In genomic region chr16:30971950-30972541, GRCm38 (mm10) we compare ENCODE assay signal across 9 mouse cellular contexts.
A peak's percentile ranks its signal among the peaks of the same experiment; 100 is the strongest.
DNase-seq lines count a peak whose midpoint lies in the region; ATAC-seq and TF ChIP-seq lines count a peak whose summit lies in the region.
"Had no signal": no experiment of that assay in that cellular context is flagged by ENCODE, and none has a peak within 500 bp of the region (broad histone marks: within the 10 kb centered on the region; RNA-seq: fewer than 3 reads in every experiment).

No protein-coding gene starts in this region.

- peak overlapping the region; percentile 27 for H3K4me2 ChIP-seq in liver, embryonic 11.5 days
- H3K4me2 ChIP-seq: embryonic facial prominence, embryonic 13.5 days had no signal

- H3K27me3 ChIP-seq in spleen, adult 2 months (ENCODE audit: control insufficient read depth, insufficient read depth, low read length) = no peaks in the 10 kb centered on the region
- no peaks in the 10 kb centered on the region for H3K27me3 ChIP-seq in heart, embryonic 10.5 days (ENCODE audit: insufficient read depth, poor library complexity, severe bottlenecking)
- H3K27me3 ChIP-seq in liver, embryonic 11.5 days (replicated peaks; ENCODE audit: control insufficient read depth, insufficient read depth, low read length) = no peaks in the 10 kb centered on the region
- H3K27me3 ChIP-seq: embryonic facial prominence, embryonic 13.5 days had no signal

- no peaks in the 10 kb centered on the region for H3K9me3 ChIP-seq in heart, embryonic 10.5 days
- H3K9me3 ChIP-seq in liver, embryonic 11.5 days (ENCODE audit: control insufficient read depth, low read length) = no peaks in the 10 kb centered on the region
- H3K9me3 ChIP-seq: embryonic facial prominence, embryonic 13.5 days had no signal

- H3K4me3 ChIP-seq in spleen, adult 2 months (ENCODE audit: extremely low read depth, insufficient read depth, insufficient read length) = no peak overlapping the region
- H3K4me3 ChIP-seq in heart, embryonic 10.5 days = no peak overlapping the region
- no peak overlapping the region for H3K4me3 ChIP-seq in liver, embryonic 11.5 days (ENCODE audit: low read depth, low read length)
- H3K4me3 ChIP-seq: embryonic facial prominence, embryonic 13.5 days had no signal

- no peak for ATAC-seq in liver, embryonic 11.5 days (replicated peaks; ENCODE audit: low FRiP score)

- DNase-seq in spleen, adult 2 months (ENCODE audit: low read depth in 1 of 2, low spot score in 2 of 2) = peak; percentile 29 to 35
- no peak for DNase-seq in spleen, postnatal 14 days (ENCODE audit: low spot score in 2 of 2)
- DNase-seq in heart, embryonic 10.5 days (ENCODE audit: low spot score) = no peak
- DNase-seq in liver, embryonic 11.5 days (ENCODE audit: low spot score) = no peak
- peak; percentile 36 to 39 for DNase-seq in spleen, postnatal 10 days (ENCODE audit: low spot score in 2 of 2)
- no peak for DNase-seq in cerebellum, postnatal 10 days
- no peak for DNase-seq in cerebellum, adult 18-20 months
- no peak for DNase-seq in cerebellum, adult 11-12 months

- H3K27ac ChIP-seq in spleen, adult 2 months (ENCODE audit: insufficient read depth, low read length) = peak overlapping the region; percentile 57
- peak overlapping the region; percentile 31; the same call in 1 of the 2 replicates for H3K27ac ChIP-seq in heart, embryonic 10.5 days
- no peak overlapping the region for H3K27ac ChIP-seq in liver, embryonic 11.5 days (ENCODE audit: low read depth, low read length)

- H3K36me3 ChIP-seq in spleen, adult 2 months (ENCODE audit: control insufficient read depth, insufficient read depth, low read length) = no peaks in the 10 kb centered on the region
- H3K36me3 ChIP-seq in heart, embryonic 10.5 days = no peaks in the 10 kb centered on the region
- no peaks in the 10 kb centered on the region for H3K36me3 ChIP-seq in liver, embryonic 11.5 days (ENCODE audit: control insufficient read depth, insufficient read depth, low read length)
- H3K36me3 ChIP-seq: embryonic facial prominence, embryonic 13.5 days had no signal

- WGBS in spleen, adult 2 months = 12% methylated on average over 18 of the region's 18 CpGs
- WGBS in heart, embryonic 10.5 days = 81% methylated on average over 18 of the region's 18 CpGs
- 69% methylated on average over 18 of the region's 18 CpGs for WGBS in liver, embryonic 11.5 days

- peaks cover 33% of the 10 kb centered on the region; the same call in 1 of the 2 replicates for H3K4me1 ChIP-seq in spleen, adult 2 months (ENCODE audit: control insufficient read depth, insufficient read depth, insufficient read length)
- H3K4me1 ChIP-seq in heart, embryonic 10.5 days = peaks cover 54% of the 10 kb centered on the region
- H3K4me1 ChIP-seq in liver, embryonic 11.5 days (replicated peaks; ENCODE audit: control insufficient read depth, insufficient read depth, low read length) = peaks cover 41% of the 10 kb centered on the region

- no peak for TF ChIP-seq POLR2A in spleen, adult 2 months (IDR thresholded peaks at IDR 0.05; ENCODE audit: low read depth, low read length)

- TF ChIP-seq CTCF in spleen, adult 2 months (IDR thresholded peaks at IDR 0.05; ENCODE audit: extremely low read depth, insufficient read depth, insufficient read length, insufficient replicate concordance) = no peak

- H3K9ac ChIP-seq in liver, embryonic 11.5 days (ENCODE audit: low read depth, low read length) = no peak overlapping the region
- H3K9ac ChIP-seq: embryonic facial prominence, embryonic 13.5 days had no signal

Comparison
In these comparisons a context has a peak if more than half of its experiments do, and no peak if none do; other contexts are left out.
1. DNase-seq: peak in spleen, adult 2 months (2 of 2) and spleen, postnatal 10 days (2 of 2); none in spleen, postnatal 14 days (0 of 2), heart, embryonic 10.5 days (single experiment), liver, embryonic 11.5 days (single experiment), cerebellum, postnatal 10 days (0 of 2), cerebellum, adult 18-20 months (0 of 2) and cerebellum, adult 11-12 months (single experiment).